Comparison of ENCODE assay signal across 23 mouse cellular contexts in genomic region chr8:114103401-114103800, GRCm38 (mm10).
"Had no signal": no experiment of that assay in that cellular context is flagged by ENCODE, and none has a peak within 500 bp of the region (broad histone marks: within the 10 kb centered on the region; RNA-seq: fewer than 3 reads in every experiment).

No protein-coding gene starts in this region.

- ATAC-seq: inflammation-experienced regulatory T-cells, adult 6 months; intestine, embryonic 16.5 days; liver, postnatal 0 days; lung, postnatal 0 days; midbrain, embryonic 15.5 days had no signal

- H3K4me1 ChIP-seq: limb, embryonic 10.5 days; limb, embryonic 13.5 days; midbrain, embryonic 12.5 days; midbrain, embryonic 15.5 days; neural tube, embryonic 12.5 days; neural tube, embryonic 15.5 days; stomach, embryonic 15.5 days had no signal

- H3K36me3 ChIP-seq: limb, embryonic 10.5 days; limb, embryonic 13.5 days; midbrain, embryonic 12.5 days; midbrain, embryonic 15.5 days; neural tube, embryonic 12.5 days; neural tube, embryonic 15.5 days; stomach, embryonic 15.5 days had no signal

- H3K4me3 ChIP-seq: left cerebral cortex, adult 2 months; limb, embryonic 10.5 days; limb, embryonic 13.5 days; midbrain, embryonic 12.5 days; midbrain, embryonic 15.5 days; neural tube, embryonic 12.5 days; neural tube, embryonic 15.5 days; stomach, embryonic 15.5 days had no signal

- H3K4me2 ChIP-seq: limb, embryonic 13.5 days; lung, embryonic 14.5 days; midbrain, embryonic 12.5 days; midbrain, embryonic 15.5 days; neural tube, embryonic 12.5 days; neural tube, embryonic 15.5 days; stomach, embryonic 15.5 days had no signal

- DNase-seq: kidney, adult 18-20 months; kidney, adult 9 months; kidney, postnatal 10 days; kidney, postnatal 36 days; layer of hippocampus, postnatal 36 days; liver; liver, postnatal 0 days; lung, embryonic 14.5 days; spleen, adult 18-20 months; thymus, postnatal 25 days had no signal

- H3K9me3 ChIP-seq: limb, embryonic 10.5 days; limb, embryonic 13.5 days; midbrain, embryonic 12.5 days; midbrain, embryonic 15.5 days; neural tube, embryonic 12.5 days; neural tube, embryonic 15.5 days; stomach, embryonic 15.5 days had no signal

- H3K9ac ChIP-seq: limb, embryonic 13.5 days; liver, embryonic 14.5 days; liver, postnatal 0 days; lung, embryonic 14.5 days; midbrain, embryonic 12.5 days; midbrain, embryonic 15.5 days; neural tube, embryonic 12.5 days; neural tube, embryonic 15.5 days; stomach, embryonic 15.5 days had no signal

- H3K27ac ChIP-seq: left cerebral cortex, adult 2 months; limb, embryonic 10.5 days; limb, embryonic 13.5 days; liver, embryonic 14.5 days; macrophage; midbrain, embryonic 12.5 days; midbrain, embryonic 15.5 days; neural tube, embryonic 12.5 days; neural tube, embryonic 15.5 days; stomach, embryonic 15.5 days had no signal

- H3K27me3 ChIP-seq: limb, embryonic 13.5 days; midbrain, embryonic 12.5 days; midbrain, embryonic 15.5 days; neural tube, embryonic 12.5 days; neural tube, embryonic 15.5 days; stomach, embryonic 15.5 days had no signal
